Mouse (Mus musculus) hindbrain, embryonic 15.5 days (tissue): ENCODE results near the gene Adamts16. TPM values are rescaled to one million over a fixed set of nuclear protein-coding genes. Genes with fewer than 3 reads are reported as not detected.

Source experiments
- ATAC-seq: fragments of 200-750 bp; cut with Nextera tagmentation; 2 replicates; pipeline ENCODE4 v1.8.0; 2017; ENCODE audit warnings: low read depth, moderate number of reproducible peaks, moderate TSS enrichment; ENCODE audit not compliant: low FRiP score
- H3K27ac ChIP-seq: fragments of 300-500 bp; sonication (generic); replicated peaks from 2 replicates; pipeline ENCODE4 v1.5.1; 2015; ENCODE audit warnings: mild to moderate bottlenecking, inconsistent platforms
- H3K27me3 ChIP-seq: fragments of 300-500 bp; sonication (generic); 2 replicates; pipeline ENCODE4 v1.6.1; 2015; ENCODE audit warnings: control low read depth, inconsistent platforms
- H3K36me3 ChIP-seq: fragments of 300-500 bp; sonication (generic); 2 replicates; pipeline ENCODE4 v1.6.1; 2015; ENCODE audit warnings: control low read depth, inconsistent platforms
- H3K4me1 ChIP-seq: fragments of 300-500 bp; sonication (generic); replicated peaks from 2 replicates; pipeline ENCODE4 v1.6.1; 2015; ENCODE audit warnings: control low read depth, inconsistent platforms
- H3K4me2 ChIP-seq: fragments of 300-500 bp; sonication (generic); 2 replicates; pipeline ENCODE4 v1.6.1; 2015; ENCODE audit warnings: moderate library complexity, mild to moderate bottlenecking, inconsistent platforms
- H3K4me3 ChIP-seq: fragments of 300-500 bp; sonication (generic); 2 replicates; pipeline ENCODE4 v1.5.1; 2015; ENCODE audit warnings: mild to moderate bottlenecking, inconsistent platforms
- H3K9ac ChIP-seq: fragments of 300-500 bp; sonication (generic); 2 replicates; pipeline ENCODE4 v1.6.1; 2015; ENCODE audit warnings: inconsistent platforms
- H3K9me3 ChIP-seq: fragments of 300-500 bp; sonication (generic); 2 replicates; pipeline ENCODE4 v1.6.1; 2016; ENCODE audit warnings: control low read depth, inconsistent platforms
- WGBS: fragments of 180-500 bp; shearing (Covaris S2); methylation state at CpG from one replicate; pipeline ENCODE4 v1.1.7; 2015; 5-methylcytosine and 5-hydroxymethylcytosine counted together
- polyA plus RNA-seq: library from polyadenylated mRNA; unstranded; fragments of >200 nt; fragmentation: Nextera tagmentation; extraction: Ambion mirVana; gene quantifications from 2 replicates; pipeline ENCODE4 v1.2.1, GENCODE M21; 2015

Gene Adamts16
- polyA plus RNA-seq, 1 experiment from 2014 or later: 3.7 TPM

DNA sequence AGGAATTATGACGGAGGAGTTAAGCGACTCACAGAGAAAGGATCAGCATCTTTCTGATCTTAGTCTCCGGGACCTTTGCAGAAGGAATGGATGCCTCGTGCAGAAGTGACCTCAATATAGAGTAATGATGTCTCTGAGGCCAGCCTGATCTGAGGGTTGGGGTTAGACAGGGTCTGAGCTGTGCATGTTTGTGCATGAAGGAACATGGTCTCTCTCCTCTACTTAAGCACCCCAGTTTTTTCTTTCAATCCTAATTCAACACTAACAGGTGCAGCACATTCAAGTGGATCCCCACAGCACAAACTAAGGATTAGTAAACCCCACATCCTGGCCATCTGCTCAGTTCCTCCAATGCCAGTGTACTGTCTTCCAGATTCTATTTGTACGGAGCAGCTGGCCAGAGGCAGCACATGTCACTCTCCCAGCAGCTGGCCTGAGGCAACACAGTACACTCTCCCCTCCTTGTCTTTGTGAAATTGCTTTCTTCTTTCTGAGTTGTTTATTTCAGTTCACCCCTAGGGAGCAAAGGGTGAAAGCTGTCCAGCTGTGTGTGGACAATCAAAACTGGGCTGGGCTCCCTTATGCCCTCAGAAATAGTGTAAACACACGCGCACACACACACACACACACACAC is 156.5 kb downstream of the Adamts16 start:
- H3K27me3 ChIP-seq: no peaks in the 10 kb centered on the region
- no peak overlapping the region for H3K27ac ChIP-seq
- no peak overlapping the region for H3K9ac ChIP-seq
- H3K4me1 ChIP-seq: no peaks in the 10 kb centered on the region
- no peaks in the 10 kb centered on the region for H3K9me3 ChIP-seq
- no peaks in the 10 kb centered on the region for H3K36me3 ChIP-seq
- H3K4me3 ChIP-seq: no peak overlapping the region
- no peak for ATAC-seq
- 69% methylated on average over 7 of the region's 7 CpGs for WGBS
- H3K4me2 ChIP-seq: no peak overlapping the region

- Histone ChIP-seq H3K27me3 (no peaks in the 10 kb centered on the region), H3K4me2 (no peak overlapping the region), H3K9me3 (no peaks in the 10 kb centered on the region), H3K27ac (no peak overlapping the region), H3K9ac (no peak overlapping the region), H3K4me3 (no peak overlapping the region), H3K36me3 (no peaks in the 10 kb centered on the region), H3K4me1 (no peaks in the 10 kb centered on the region)
- ATAC-seq: no peak
- 89% methylated on average over 7 of the region's 7 CpGs for WGBS
These were observed 160.0 kb downstream of the Adamts16 start for GRCm38 (mm10) chr13:70681411-70682183.

DNA sequence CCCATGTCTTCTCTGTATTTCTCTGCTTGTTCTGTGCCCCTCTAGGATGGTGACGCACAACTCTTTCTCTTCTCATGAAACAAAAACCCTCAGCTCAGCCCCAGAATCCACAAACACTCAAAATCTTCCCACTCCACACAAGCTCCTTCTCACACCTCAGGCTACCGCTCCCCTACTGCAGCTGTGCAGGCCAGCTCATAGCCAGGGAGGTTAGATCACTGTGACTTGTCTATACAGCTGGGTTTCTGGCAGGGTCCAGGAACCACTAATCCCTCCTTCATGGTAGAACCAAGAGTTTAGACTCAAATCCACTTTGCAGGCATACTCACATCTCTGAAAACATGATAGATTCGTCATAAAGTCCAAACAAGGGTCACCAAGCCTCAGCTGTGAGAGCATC is 161.3 kb downstream of the Adamts16 start:
- H3K9me3 ChIP-seq: no peaks in the 10 kb centered on the region
- no peak for ATAC-seq
- no peak overlapping the region for H3K9ac ChIP-seq
- no peak overlapping the region for H3K27ac ChIP-seq
- H3K36me3 ChIP-seq: no peaks in the 10 kb centered on the region
- WGBS: 92% methylated on average over 3 of the region's 3 CpGs
- H3K4me1 ChIP-seq: no peaks in the 10 kb centered on the region
- H3K4me3 ChIP-seq: no peak overlapping the region
- H3K27me3 ChIP-seq: no peaks in the 10 kb centered on the region
- H3K4me2 ChIP-seq: no peak overlapping the region

Other genes with a start within 250 kb of the Adamts16 start
- 29.7 and 32.4 TPM in 2 replicates for gene Ice1, start 204.2 kb downstream of the Adamts16 start, polyA plus RNA-seq